Mouse (Mus musculus) ES-CJ7 (cell line): ENCODE measurements around the gene Clca2.
"Not testable (repeated sequence)": the region's sequence is repeated elsewhere in the genome, so short reads cannot be mapped to it uniquely, and the experiment has no call there.

Experiments used
- DNase-seq: peaks from one replicate; pipeline ENCODE4 v3.0.0; 2011; ENCODE audit warnings: low read depth, low spot score

The Clca2 gene

DNA sequence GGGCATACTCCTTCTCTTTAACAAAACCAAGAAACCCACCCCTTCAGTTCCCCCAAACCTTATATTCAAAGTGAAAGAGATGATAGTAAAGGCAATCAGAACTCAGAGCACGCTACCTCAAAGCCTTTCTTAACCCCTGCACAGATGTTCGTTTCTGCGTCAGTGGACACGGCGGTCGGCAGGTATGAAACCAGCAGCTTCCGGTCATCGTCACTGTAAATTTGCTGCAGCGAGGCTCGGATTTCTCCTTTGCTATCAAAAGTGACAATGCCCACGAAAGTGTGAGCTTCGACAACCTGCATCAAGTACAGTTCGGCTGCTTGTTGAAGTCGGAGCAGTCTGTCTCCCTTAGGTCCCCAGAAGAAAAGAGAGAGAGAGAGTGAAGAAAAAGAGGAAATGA lies 13.1 kb downstream of the Clca2 start:
- DNase-seq, result no peak

DNA sequence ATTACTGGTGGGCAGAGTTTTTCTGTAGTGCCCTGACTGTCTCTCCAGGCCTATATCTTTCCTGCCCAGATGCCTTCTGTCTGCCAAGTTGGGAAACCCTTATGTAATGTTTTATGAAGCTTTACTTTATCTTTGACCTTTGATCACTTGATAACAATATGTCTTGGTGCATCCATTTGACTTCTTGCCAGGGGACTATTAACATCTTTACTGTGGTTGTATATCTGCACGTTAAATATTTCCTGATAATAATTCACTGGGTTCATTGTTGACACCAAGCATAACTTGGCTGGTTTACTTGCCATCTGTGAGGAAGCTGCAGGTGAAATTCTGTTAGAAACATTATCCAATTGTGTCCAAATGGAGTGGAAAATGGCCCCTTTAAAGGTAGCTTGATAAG lies 16.2 kb downstream of the Clca2 start:
- DNase-seq, result no peak

DNA sequence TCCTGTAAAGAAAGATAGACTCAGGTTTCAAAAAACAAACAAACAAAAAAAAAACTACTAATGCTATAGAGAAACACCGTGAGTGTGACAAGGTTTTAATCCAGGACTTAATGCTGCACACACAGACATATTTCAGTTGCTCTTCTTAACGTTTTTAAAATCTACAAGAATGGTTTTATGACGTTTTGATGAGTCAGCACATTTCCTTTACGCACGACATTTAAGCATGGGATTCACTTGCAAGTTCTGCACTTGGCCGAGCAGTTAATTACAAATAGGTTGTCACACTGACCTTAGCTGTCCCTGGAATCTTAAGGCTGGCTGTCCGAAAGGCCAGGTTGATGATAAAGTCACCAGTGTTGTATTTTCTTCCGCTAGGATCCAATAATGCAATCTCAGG lies 18.3 kb downstream of the Clca2 start:
- no peak for DNase-seq

DNA sequence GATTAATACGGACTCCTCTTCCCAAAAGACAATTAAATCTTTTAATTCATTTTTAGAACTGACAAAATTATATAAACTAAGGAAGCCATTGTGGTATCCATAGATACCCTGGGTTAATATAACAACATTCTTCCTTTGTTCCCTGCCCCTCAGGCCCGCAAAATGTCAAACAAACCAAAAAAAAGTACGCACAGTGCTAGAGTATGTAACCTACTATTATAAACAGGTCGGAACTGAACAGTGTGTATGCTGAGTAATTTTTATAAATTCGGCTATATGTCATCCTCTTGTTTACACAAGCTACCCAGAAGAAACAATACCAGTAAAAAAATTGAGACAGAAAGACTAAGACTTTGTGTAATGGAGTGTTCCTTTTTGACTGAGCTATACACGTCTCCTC lies 20.8 kb downstream of the Clca2 start:
- no peak for DNase-seq

DNA sequence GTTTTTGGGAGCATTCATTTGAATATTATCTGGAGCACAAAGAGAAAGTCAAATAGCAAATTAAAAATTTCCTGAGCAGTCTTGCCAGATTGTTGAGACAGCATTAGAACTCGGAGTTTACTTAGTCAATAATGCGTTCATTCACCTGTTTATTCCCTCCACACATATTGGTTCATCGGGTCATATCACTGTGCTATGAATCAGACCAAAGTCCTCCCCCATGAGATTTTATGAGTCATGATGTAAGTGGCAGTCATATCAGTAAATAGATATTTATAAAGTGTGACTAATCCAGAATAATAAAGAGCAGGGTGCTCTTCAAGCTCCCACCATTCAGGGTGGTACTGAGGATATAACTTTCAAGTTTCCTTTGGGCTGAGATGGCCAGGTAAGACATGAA lies 26.9 kb downstream of the Clca2 start:
- no peak for DNase-seq

DNA sequence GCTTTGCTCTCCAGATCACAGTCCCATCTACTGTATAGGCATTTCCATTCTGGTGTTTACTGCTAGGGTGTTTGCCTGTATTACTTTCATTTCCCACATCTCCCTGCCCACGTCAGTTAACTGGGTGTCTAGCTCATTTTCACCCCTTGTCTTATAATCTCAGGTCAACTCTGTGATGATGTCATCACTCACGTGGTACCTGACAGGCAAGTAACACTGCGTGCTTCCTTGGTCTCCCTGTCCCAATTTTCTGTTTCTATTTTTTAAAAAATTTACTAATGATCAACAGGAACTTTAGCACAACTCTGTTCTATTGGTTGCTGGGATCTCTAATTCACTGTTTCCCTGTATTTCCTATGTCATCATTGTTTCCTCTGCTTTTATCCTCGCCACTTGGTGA lies 30.3 kb downstream of the Clca2 start:
- no peak for DNase-seq

GRCm38 (mm10) chr3:145055138-145055537 lies 44.1 kb downstream of the Clca2 start:
- not testable (repeated sequence) for DNase-seq

GRCm38 (mm10) chr3:145049820-145050219 lies 49.4 kb downstream of the Clca2 start:
- DNase-seq, result no peak

DNA sequence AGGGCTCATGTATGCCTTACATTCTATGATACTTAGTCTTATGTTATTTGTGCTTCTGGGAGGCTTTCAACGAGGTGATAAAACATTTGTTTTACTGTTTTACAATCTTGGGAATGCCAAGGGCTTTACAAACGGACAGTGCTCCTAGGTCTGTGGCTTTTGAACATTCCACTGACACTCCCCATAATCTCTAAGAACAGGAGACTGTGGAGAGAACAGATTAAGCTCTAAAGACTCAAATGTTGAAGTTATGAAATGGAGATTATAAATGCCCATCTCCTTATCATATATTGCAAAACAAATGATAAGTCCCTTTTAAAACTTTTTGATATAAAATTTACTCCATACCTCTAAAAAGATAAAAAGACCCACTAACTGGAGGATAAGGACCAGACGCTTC lies 60.4 kb downstream of the Clca2 start:
- DNase-seq, result no peak

DNA sequence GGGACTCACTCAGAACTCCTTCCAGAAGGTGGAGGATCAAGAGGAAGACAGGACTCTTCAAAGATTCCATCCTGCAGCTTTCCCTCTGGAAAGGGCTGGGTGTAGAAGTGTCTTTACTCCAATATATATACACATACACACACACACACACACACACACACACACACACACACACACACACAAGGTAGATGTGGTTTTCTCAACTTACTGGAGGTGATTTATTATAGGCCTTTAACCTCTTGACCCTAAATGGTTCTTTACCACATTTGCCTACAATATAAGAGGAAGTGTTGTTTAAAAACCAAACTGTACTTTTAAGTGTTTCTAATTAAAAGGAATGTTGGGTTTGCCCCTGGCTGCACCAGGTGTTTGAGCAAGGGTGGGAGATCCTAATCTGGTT lies 66.6 kb downstream of the Clca2 start, which contains the start of gene Clca1:
TSS of gene Clca1 (minus strand) at position 101 of the 400 bp plus-strand sequence.
- no peak for DNase-seq

DNA sequence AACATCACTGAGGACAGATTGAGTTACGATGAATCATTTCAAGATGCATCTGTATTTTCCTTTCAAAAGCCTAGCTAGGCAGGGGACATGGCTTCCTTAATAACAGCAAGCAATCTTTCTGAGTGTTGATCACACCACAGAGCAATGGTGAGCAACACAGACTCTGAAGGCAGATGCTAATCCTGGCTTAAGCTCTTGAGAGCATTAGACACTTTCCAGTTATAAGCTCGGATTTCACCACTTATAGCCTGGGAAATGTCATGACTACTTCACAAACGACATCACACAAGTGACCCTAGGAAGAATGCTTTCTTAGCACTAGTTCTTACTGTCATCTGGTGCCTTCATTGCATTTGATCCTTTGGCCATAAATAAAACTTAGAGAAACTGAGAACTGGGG lies 71.2 kb downstream of the Clca2 start:
- DNase-seq, result no peak

GRCm38 (mm10) chr3:145026750-145027149 lies 72.5 kb downstream of the Clca2 start:
- DNase-seq, result peak; percentile 68
